Mouse (Mus musculus) cerebellum, postnatal 25 days (tissue): Measurements from ENCODE around the gene Sptb.

ENCODE experiments used
- DNase-seq, 2 experiments: peaks; one replicate each; pipeline ENCODE4 v3.0.0; 2021; ENCODE audit warnings: mixed read lengths in 2 of 2

Sptb gene

GRCm38 (mm10) chr12:76604546-76604945, 105.8 kb downstream of the Sptb start:
- peak; percentile 45 to 65 for DNase-seq

GRCm38 (mm10) chr12:76603779-76604178, 106.6 kb downstream of the Sptb start:
- peak in 1 of 2 experiments; percentile 30 for DNase-seq

GRCm38 (mm10) chr12:76598196-76598928, 112.0 kb downstream of the Sptb start:
- peak in 1 of 2 experiments; percentile 23 for DNase-seq

- DNase-seq = peak; percentile 73 to 77
Measured at GRCm38 (mm10) chr12:76597577-76598100, 112.7 kb downstream of the Sptb start.

- peak; percentile 84 to 89 for DNase-seq
Measured at GRCm38 (mm10) chr12:76596292-76597023, 113.9 kb downstream of the Sptb start.

- DNase-seq = peak in 1 of 2 experiments; percentile 14
Measured at GRCm38 (mm10) chr12:76595830-76596229, 114.5 kb downstream of the Sptb start.

GRCm38 (mm10) chr12:76594556-76594955, 115.8 kb downstream of the Sptb start:
- DNase-seq = peak in 1 of 2 experiments; percentile 19

GRCm38 (mm10) chr12:76593839-76594322, 116.5 kb downstream of the Sptb start:
- DNase-seq = peak in 1 of 2 experiments; percentile 70

- DNase-seq = no peak
Measured at GRCm38 (mm10) chr12:76593254-76593653, 117.1 kb downstream of the Sptb start.

GRCm38 (mm10) chr12:76592213-76592612, 118.1 kb downstream of the Sptb start:
- peak; percentile 59 to 76 for DNase-seq

GRCm38 (mm10) chr12:76591037-76591436, 119.3 kb downstream of the Sptb start:
- DNase-seq = peak; percentile 62 to 66

GRCm38 (mm10) chr12:76589531-76589930, 120.8 kb downstream of the Sptb start:
- peak in 1 of 2 experiments; percentile 20 for DNase-seq

- peak in 1 of 2 experiments; percentile 6 for DNase-seq
Measured at GRCm38 (mm10) chr12:76587357-76587756, 123.0 kb downstream of the Sptb start.

- no peak for DNase-seq
Measured at GRCm38 (mm10) chr12:76585028-76585427, 125.3 kb downstream of the Sptb start.

- DNase-seq = no peak
Measured at GRCm38 (mm10) chr12:76583454-76583853, 126.9 kb downstream of the Sptb start.

GRCm38 (mm10) chr12:76582841-76583240, 127.5 kb downstream of the Sptb start:
- DNase-seq = peak; percentile 63 to 76

- peak in 1 of 2 experiments; percentile 20 for DNase-seq
Measured at GRCm38 (mm10) chr12:76582139-76582538, 128.2 kb downstream of the Sptb start.

GRCm38 (mm10) chr12:76579806-76580205, 130.5 kb downstream of the Sptb start:
- DNase-seq = peak in 1 of 2 experiments; percentile 10

GRCm38 (mm10) chr12:76578465-76578864, 131.9 kb downstream of the Sptb start:
- peak in 1 of 2 experiments; percentile 11 for DNase-seq

GRCm38 (mm10) chr12:76577858-76578257, 132.5 kb downstream of the Sptb start:
- no peak for DNase-seq

- peak in 1 of 2 experiments; percentile 17 for DNase-seq
Measured at GRCm38 (mm10) chr12:76576806-76577205, 133.5 kb downstream of the Sptb start.

GRCm38 (mm10) chr12:76576061-76576460, 134.3 kb downstream of the Sptb start:
- DNase-seq = no peak

- DNase-seq = peak; percentile 93 to 95
Measured at GRCm38 (mm10) chr12:76574815-76575214, 135.5 kb downstream of the Sptb start.
